Comparison of ENCODE assay signal across 9 mouse cellular contexts in genomic region chr12:3732623-3733265, GRCm38 (mm10).
A peak's percentile ranks its signal among the peaks of the same experiment; 100 is the strongest.
DNase-seq lines count a peak whose midpoint lies in the region; ATAC-seq lines count a peak whose summit lies in the region.
"Had no signal": no experiment of that assay in that cellular context is flagged by ENCODE, and none has a peak within 500 bp of the region (broad histone marks: within the 10 kb centered on the region; RNA-seq: fewer than 3 reads in every experiment).

No protein-coding gene starts in this region.

- no peaks in the 10 kb centered on the region for H3K9me3 ChIP-seq in forebrain, embryonic 12.5 days
- no peaks in the 10 kb centered on the region for H3K9me3 ChIP-seq in forebrain, embryonic 10.5 days
- no peaks in the 10 kb centered on the region for H3K9me3 ChIP-seq in neural tube, embryonic 14.5 days (ENCODE audit: control insufficient read depth, low read length)
- H3K9me3 ChIP-seq: limb, embryonic 12.5 days had no signal

- ATAC-seq in forebrain, embryonic 12.5 days (ENCODE audit: low FRiP score), result peak; percentile 46; the same call in 1 of the 2 replicates
- ATAC-seq in neural tube, embryonic 14.5 days (ENCODE audit: low read depth), result peak; percentile 78; the same call in 1 of the 2 replicates

- H3K27me3 ChIP-seq in forebrain, embryonic 12.5 days, result no peaks in the 10 kb centered on the region
- no peaks in the 10 kb centered on the region for H3K27me3 ChIP-seq in forebrain, embryonic 10.5 days (ENCODE audit: poor library complexity, severe bottlenecking)
- H3K27me3 ChIP-seq in neural tube, embryonic 14.5 days (ENCODE audit: control insufficient read depth, insufficient read depth, low read length), result no peaks in the 10 kb centered on the region
- H3K27me3 ChIP-seq: limb, embryonic 12.5 days had no signal

- H3K4me1 ChIP-seq in forebrain, embryonic 12.5 days, result peaks cover 10% of the 10 kb centered on the region
- 0 out of 2 replicates have a peak, but pooled peaks cover 4% of the 10 kb centered on the region for H3K4me1 ChIP-seq in forebrain, embryonic 10.5 days
- H3K4me1 ChIP-seq in neural tube, embryonic 14.5 days (ENCODE audit: control insufficient read depth, insufficient read depth, low read length), result no peaks in the 10 kb centered on the region
- H3K4me1 ChIP-seq: limb, embryonic 12.5 days had no signal

- DNase-seq in forebrain, embryonic 10.5 days (ENCODE audit: extremely low spot score, low spot score), result no peak
- DNase-seq in ovary, postnatal 14 days (ENCODE audit: low spot score), result peak; percentile 21
- DNase-seq in ovary, adult 18-20 months (ENCODE audit: low spot score), result no peak
- peak; percentile 24 for DNase-seq in heart, postnatal 4 days
- no peak for DNase-seq in c-Kit-positive CD71-positive TER-119-positive erythroid progenitor cells, embryonic 14.5 days (ENCODE audit: low spot score)
- DNase-seq in urinary bladder, adult 18-20 months (ENCODE audit: low spot score in 2 of 2), result no peak

- H3K27ac ChIP-seq in forebrain, embryonic 12.5 days, result no peak overlapping the region
- no peak overlapping the region for H3K27ac ChIP-seq in forebrain, embryonic 10.5 days
- no peak overlapping the region for H3K27ac ChIP-seq in neural tube, embryonic 14.5 days (ENCODE audit: low read depth, low read length)
- H3K27ac ChIP-seq: limb, embryonic 12.5 days had no signal

- 69% methylated on average over 11 of the region's 11 CpGs for WGBS in forebrain, embryonic 12.5 days
- 90% methylated on average over 11 of the region's 11 CpGs for WGBS in forebrain, embryonic 10.5 days
- WGBS in neural tube, embryonic 14.5 days, result 47% methylated on average over 11 of the region's 11 CpGs

- H3K9ac ChIP-seq in forebrain, embryonic 12.5 days, result no peak overlapping the region
- H3K9ac ChIP-seq in neural tube, embryonic 14.5 days (replicated peaks; ENCODE audit: low read depth, low read length), result no peak overlapping the region
- H3K9ac ChIP-seq: limb, embryonic 12.5 days had no signal

- no peak overlapping the region for H3K4me2 ChIP-seq in forebrain, embryonic 12.5 days
- no peak overlapping the region for H3K4me2 ChIP-seq in neural tube, embryonic 14.5 days (ENCODE audit: low read depth, low read length)
- H3K4me2 ChIP-seq: limb, embryonic 12.5 days had no signal

- no peak overlapping the region for H3K4me3 ChIP-seq in forebrain, embryonic 12.5 days (replicated peaks)
- no peak overlapping the region for H3K4me3 ChIP-seq in forebrain, embryonic 10.5 days
- no peak overlapping the region for H3K4me3 ChIP-seq in neural tube, embryonic 14.5 days (ENCODE audit: low read depth, low read length)
- H3K4me3 ChIP-seq: limb, embryonic 12.5 days had no signal

- H3K36me3 ChIP-seq in forebrain, embryonic 12.5 days (replicated peaks), result no peaks in the 10 kb centered on the region
- 0 out of 2 replicates have a peak, but pooled peaks cover 5% of the 10 kb centered on the region for H3K36me3 ChIP-seq in forebrain, embryonic 10.5 days (replicated peaks)
- no peaks in the 10 kb centered on the region for H3K36me3 ChIP-seq in neural tube, embryonic 14.5 days (ENCODE audit: control insufficient read depth, insufficient read depth, low read length)

Comparison
In these comparisons a context has a peak if more than half of its experiments do, and no peak if none do; other contexts are left out.
1. DNase-seq: peak in ovary, postnatal 14 days (single experiment) and heart, postnatal 4 days (single experiment); none in forebrain, embryonic 10.5 days (single experiment), ovary, adult 18-20 months (single experiment), c-Kit-positive CD71-positive TER-119-positive erythroid progenitor cells, embryonic 14.5 days (single experiment) and urinary bladder, adult 18-20 months (0 of 2).